Mouse (Mus musculus) monocyte, adult 5-6 weeks (primary cell): Measurements from ENCODE around the gene Acot10. TPM values are rescaled to one million over a fixed set of nuclear protein-coding genes. Genes with fewer than 3 reads are reported as not detected.
"Not testable (repeated sequence)": the region's sequence is repeated elsewhere in the genome, so short reads cannot be mapped to it uniquely, and the experiment has no call there.

Source experiments
- ATAC-seq: fragments of 153-309, 156-312 bp; replicated peaks from 2 replicates; pipeline ENCODE4 v1.8.0; 2017; ENCODE audit warnings: mild to moderate bottlenecking; ENCODE audit not compliant: low TSS enrichment, insufficient number of reproducible peaks, severe bottlenecking, poor library complexity, low FRiP score
- total RNA-seq: library from RNA; stranded (forward); fragments of 200-1000, 200-491, 200-594 nt; gene quantifications from 3 replicates; pipeline ENCODE4 v1.2.3, GENCODE M21; 2017

Gene Acot10
- total RNA-seq: not detected in 3 replicates

- no peak for ATAC-seq
Observed at GRCm38 (mm10) chr15:20666650-20667049, at the start of gene Acot10. TSS of gene Acot10 (minus strand) at chr15:20666750.

- no peak for ATAC-seq
Observed at GRCm38 (mm10) chr15:20711859-20712258, 45.3 kb upstream of the Acot10 start.

GRCm38 (mm10) chr15:20696229-20696628 lies 29.7 kb upstream of the Acot10 start:
- ATAC-seq: no peak

GRCm38 (mm10) chr15:20684200-20684599 lies 17.6 kb upstream of the Acot10 start:
- no peak for ATAC-seq

- ATAC-seq: no peak
Observed at GRCm38 (mm10) chr15:20682719-20683118, 16.2 kb upstream of the Acot10 start.

GRCm38 (mm10) chr15:20669507-20669906 lies 3.0 kb upstream of the Acot10 start:
- not testable (repeated sequence) for ATAC-seq

- ATAC-seq: no peak
Observed at GRCm38 (mm10) chr15:20667989-20668388, 1.4 kb upstream of the Acot10 start.

- ATAC-seq: no peak
Observed at GRCm38 (mm10) chr15:20667350-20667749, 800 bp upstream of the Acot10 start.

GRCm38 (mm10) chr15:20660221-20660620 lies 6.3 kb downstream of the Acot10 start:
- ATAC-seq: no peak

- ATAC-seq: no peak
Observed at GRCm38 (mm10) chr15:20642905-20643414, 23.6 kb downstream of the Acot10 start.

- no peak for ATAC-seq
Observed at GRCm38 (mm10) chr15:20639155-20639554, 27.4 kb downstream of the Acot10 start.

- no peak for ATAC-seq
Observed at GRCm38 (mm10) chr15:20634593-20634992, 32.0 kb downstream of the Acot10 start.

Other genes starting within 250 kb of the Acot10 start
- not detected in 3 replicates for gene Cdh12, start 217.5 kb downstream of the Acot10 start, total RNA-seq